Mouse (Mus musculus) C2C12 (cell line): ENCODE measurements around the gene BC048562.

Source experiments
- MAX ChIP-seq: IDR thresholded peaks from one replicate; pipeline ENCODE4 v1.6.1; 2011; ENCODE audit warnings: mild to moderate bottlenecking, control low read depth
- MYOG ChIP-seq: IDR thresholded peaks from one replicate; pipeline ENCODE4 v1.6.1; 2011; ENCODE audit not compliant: control insufficient read depth, insufficient read length; ENCODE audit errors: extremely low read depth
- USF1 ChIP-seq: IDR thresholded peaks from one replicate; pipeline ENCODE4 v1.6.1; 2011; ENCODE audit warnings: low read depth, mild to moderate bottlenecking, control low read depth, moderate library complexity

GRCm38 (mm10) chr9:108491286-108491580 is 55.0 kb downstream of the BC048562 start:
- TF ChIP-seq MYOG (no peak), MAX (no peak), USF1 (no peak)
